Mouse (Mus musculus): Measurements from ENCODE around the gene Rplp0.

DNA sequence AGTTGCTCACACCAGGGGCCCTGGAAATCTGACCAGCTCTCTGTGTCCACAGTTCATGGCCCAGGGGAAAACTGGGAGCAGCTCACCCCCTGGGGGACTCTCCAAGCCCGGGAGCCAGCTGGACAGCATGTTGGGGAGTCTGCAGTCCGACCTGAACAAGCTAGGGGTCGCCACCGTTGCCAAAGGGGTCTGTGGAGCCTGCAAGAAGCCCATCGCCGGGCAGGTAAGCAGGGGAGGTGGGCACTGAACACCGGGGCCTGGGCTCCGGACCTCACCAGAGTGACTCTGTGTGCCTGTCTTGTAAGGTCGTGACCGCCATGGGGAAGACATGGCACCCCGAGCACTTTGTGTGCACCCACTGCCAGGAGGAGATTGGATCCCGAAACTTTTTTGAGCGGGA, 7.5 kb upstream of the Rplp0 start:
- TF ChIP-seq POLR2A (IDR thresholded peaks at IDR 0.05; ENCODE audit: extremely low read depth, insufficient read depth, low read length): no peak
- TF ChIP-seq CTCF (IDR thresholded peaks at IDR 0.05; ENCODE audit: low read depth, low read length): no peak

Data from liver, adult 2 months (tissue).